Mouse (Mus musculus): ENCODE measurements around the gene Fbxw7. TPM values are rescaled to one million over a fixed set of nuclear protein-coding genes. Genes with fewer than 3 reads are reported as not detected.
A peak's percentile ranks its signal among the peaks of the same experiment; 100 is the strongest.

Gene Fbxw7
- total and polyA plus RNA-seq, 3 experiments, result 28.5 to 31.3 (median 29.8) TPM

DNA sequence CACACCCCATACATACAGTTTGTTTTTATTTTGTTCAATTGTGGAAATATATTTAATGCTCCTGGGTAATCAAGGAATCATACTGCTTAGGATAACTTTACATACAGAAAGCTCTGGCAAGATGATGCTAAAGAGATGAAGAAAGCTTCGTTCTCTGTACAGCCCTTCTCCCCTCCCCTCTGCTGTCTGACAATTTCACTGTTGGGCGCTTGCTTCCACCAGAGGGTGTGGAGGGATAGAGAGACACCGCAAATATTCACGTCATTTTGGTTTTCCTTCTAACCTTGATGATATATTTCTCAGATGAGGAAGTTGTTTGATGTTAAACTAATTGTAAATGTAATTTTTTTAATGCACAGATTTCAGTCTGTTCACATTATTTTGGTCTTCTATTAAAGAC is 140.8 kb downstream of the Fbxw7 start:
- in situ Hi-C loops (cut with MboI; ENCODE audit: low pct_ligation_motif_present, low pct_unique_long_range_greater_than_20kb, low sequenced_read_pairs), result no loop called here
- DNase-seq (ENCODE audit: extremely low read depth), result peak; percentile 34
- Histone ChIP-seq H3K27me3 (replicated peaks) (no peaks in the 10 kb centered on the region), H3K36me3 (replicated peaks in 1 of 2; ENCODE audit: control insufficient read depth in 1 of 2, insufficient read depth in 1 of 2, low read length in 1 of 2) (peaks cover 9 to 35% of the 10 kb centered on the region in 2 experiments), H3K9me3 (replicated peaks; ENCODE audit: low read length) (no peaks in the 10 kb centered on the region), H3K79me2 (replicated peaks; ENCODE audit: control insufficient read depth, extremely low read depth, insufficient read depth, poor library complexity, severe bottlenecking) (peaks cover 17% of the 10 kb centered on the region), H3K4me3 (replicated peaks in 1 of 3; ENCODE audit: low read depth in 2 of 3, low read length in 2 of 3, poor library complexity in 1 of 3) (no peak overlapping the region), H3K4me2 (ENCODE audit: insufficient read depth, low read depth, poor library complexity, severe bottlenecking) (no peak overlapping the region), H3K9ac (ENCODE audit: insufficient read depth, low read depth) (no peak overlapping the region), H3K27ac (ENCODE audit: insufficient read depth, low read depth) (no peak overlapping the region), H3K4me1 (ENCODE audit: control insufficient read depth in 1 of 2, insufficient read depth in 2 of 2) (peaks cover 2 to 18% of the 10 kb centered on the region in 2 experiments; a peak in 2 of 4 replicates)
- dilution Hi-C loops (cut with MboI; ENCODE audit: extremely low pct_ligation_motif_present, extremely low pct_unique_long_range_greater_than_20kb, low sequenced_read_pairs), result no loop called here
- TF ChIP-seq GABPA (IDR thresholded peaks at IDR 0.05; ENCODE audit: insufficient replicate concordance, low read depth, low read length) (no peak), MAZ (IDR thresholded peaks at IDR 0.05; ENCODE audit: low read depth, low read length) (no peak), JUND (conservative IDR thresholded peaks at IDR 0.05; ENCODE audit: low read depth, low read length) (no peak), MAX (IDR thresholded peaks at IDR 0.05; ENCODE audit: low read length) (no peak), RCOR1 (conservative IDR thresholded peaks at IDR 0.05; ENCODE audit: low read depth, low read length) (no peak), CTCF (conservative IDR thresholded peaks at IDR 0.05 in 1 of 2, IDR thresholded peaks at IDR 0.05 in 1 of 2; ENCODE audit: low read depth in 2 of 2, low read length in 2 of 2) (0 out of 4 replicates have a peak, but pooled peaks of 1 of the 2 experiments have one; percentile 19), ZNF384 (IDR thresholded peaks at IDR 0.05; ENCODE audit: low read depth, low read length) (no peak)

DNA sequence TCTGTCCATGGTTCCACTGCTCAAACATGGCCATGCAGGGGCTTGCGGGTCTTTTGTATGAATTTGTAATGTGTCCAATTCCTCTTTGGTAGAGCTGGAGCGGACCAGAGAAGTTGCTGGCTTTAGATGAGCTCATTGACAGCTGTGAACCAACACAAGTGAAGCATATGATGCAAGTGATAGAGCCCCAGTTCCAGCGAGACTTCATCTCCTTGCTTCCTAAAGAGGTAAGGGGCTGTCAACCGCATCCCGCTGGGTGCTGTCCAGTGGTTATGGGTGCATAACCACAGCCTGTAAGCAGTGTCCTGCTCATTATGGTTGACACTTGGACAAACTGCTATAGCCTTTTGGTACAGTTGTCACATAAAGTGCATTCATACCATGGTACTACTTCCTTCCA is 150.1 kb downstream of the Fbxw7 start:
- dilution Hi-C loops (cut with MboI; ENCODE audit: extremely low pct_ligation_motif_present, extremely low pct_unique_long_range_greater_than_20kb, low sequenced_read_pairs), result no loop called here
- no peak for DNase-seq (ENCODE audit: extremely low read depth)
- Histone ChIP-seq H3K4me3 (replicated peaks in 1 of 3; ENCODE audit: low read depth in 2 of 3, low read length in 2 of 3, poor library complexity in 1 of 3) (no peak overlapping the region), H3K9me3 (replicated peaks; ENCODE audit: low read length) (peaks cover 4% of the 10 kb centered on the region), H3K27me3 (replicated peaks) (no peaks in the 10 kb centered on the region), H3K4me1 (ENCODE audit: control insufficient read depth in 1 of 2, insufficient read depth in 2 of 2) (peaks cover 5 to 20% of the 10 kb centered on the region in 2 experiments), H3K9ac (ENCODE audit: insufficient read depth, low read depth) (no peak overlapping the region), H3K36me3 (replicated peaks in 1 of 2; ENCODE audit: control insufficient read depth in 1 of 2, insufficient read depth in 1 of 2, low read length in 1 of 2) (peaks cover 37 to 76% of the 10 kb centered on the region in 2 experiments), H3K4me2 (ENCODE audit: insufficient read depth, low read depth, poor library complexity, severe bottlenecking) (no peak overlapping the region), H3K79me2 (replicated peaks; ENCODE audit: control insufficient read depth, extremely low read depth, insufficient read depth, poor library complexity, severe bottlenecking) (peaks cover 2% of the 10 kb centered on the region; the same call in 1 of the 2 replicates), H3K27ac (ENCODE audit: insufficient read depth, low read depth) (no peak overlapping the region)
- no peak for TF ChIP-seq TBP (conservative IDR thresholded peaks at IDR 0.05; ENCODE audit: low read depth, low read length)
- no peak for TF ChIP-seq EP300 (IDR thresholded peaks at IDR 0.05; ENCODE audit: low read length)
- TF ChIP-seq CHD2 (IDR thresholded peaks at IDR 0.05; ENCODE audit: low read length), result no peak
- TF ChIP-seq MAZ (IDR thresholded peaks at IDR 0.05; ENCODE audit: low read depth, low read length), result no peak
- TF ChIP-seq POLR2A (IDR thresholded peaks at IDR 0.05; ENCODE audit: low read depth, low read length), result no peak
- no peak for TF ChIP-seq MAFK (IDR thresholded peaks at IDR 0.05; ENCODE audit: insufficient replicate concordance, low read length)
- TF ChIP-seq PAX5 (IDR thresholded peaks at IDR 0.05; ENCODE audit: low read length), result no peak
- TF ChIP-seq SIN3A (IDR thresholded peaks at IDR 0.05; ENCODE audit: low read length), result no peak
- no peak for TF ChIP-seq GABPA (IDR thresholded peaks at IDR 0.05; ENCODE audit: insufficient replicate concordance, low read depth, low read length)
- no peak for TF ChIP-seq CTCF (conservative IDR thresholded peaks at IDR 0.05 in 1 of 2, IDR thresholded peaks at IDR 0.05 in 1 of 2; ENCODE audit: low read depth in 2 of 2, low read length in 2 of 2)
- no peak for TF ChIP-seq KAT2A (IDR thresholded peaks at IDR 0.05; ENCODE audit: insufficient replicate concordance, low read length)
- no peak for TF ChIP-seq MYC (IDR thresholded peaks at IDR 0.05; ENCODE audit: low read depth, low read length)
- TF ChIP-seq ZMIZ1 (IDR thresholded peaks at IDR 0.05; ENCODE audit: low read depth, low read length), result no peak
- no peak for TF ChIP-seq ZC3H11A (IDR thresholded peaks at IDR 0.05; ENCODE audit: low read depth, low read length)
- no peak for TF ChIP-seq CHD1 (IDR thresholded peaks at IDR 0.05; ENCODE audit: low read depth, low read length)
- TF ChIP-seq USF1 (IDR thresholded peaks at IDR 0.05; ENCODE audit: low read depth, low read length), result no peak
- TF ChIP-seq HCFC1 (IDR thresholded peaks at IDR 0.05; ENCODE audit: low read depth, low read length), result no peak
- TF ChIP-seq SMC3 (IDR thresholded peaks at IDR 0.05; ENCODE audit: low read depth, low read length), result no peak
- no peak for TF ChIP-seq NELFE (IDR thresholded peaks at IDR 0.05; ENCODE audit: low read depth, low read length)
- no peak for TF ChIP-seq E2F4 (IDR thresholded peaks at IDR 0.05; ENCODE audit: insufficient replicate concordance, low read depth, low read length)
- in situ Hi-C loops (cut with MboI; ENCODE audit: low pct_ligation_motif_present, low pct_unique_long_range_greater_than_20kb, low sequenced_read_pairs), result no loop called here

All from CH12.LX (cell line).